Mouse (Mus musculus) left cerebral cortex, postnatal 4 days (tissue): ENCODE data around the gene Ppp2r3a. TPM values are rescaled to one million over a fixed set of nuclear protein-coding genes. Genes with fewer than 3 reads are reported as not detected.

Source experiments
- DNase-seq: peaks from one replicate; pipeline ENCODE4 v3.0.0-alpha.2; 2022
- intact Hi-C: fragments of 180-260 bp; cut with DNase I; formaldehyde crosslinking; loops from one replicate; pipeline ENCODE4 v1.15.1; 2025
- total RNA-seq, 2 experiments: library from RNA; stranded (reverse); gene quantifications; 2 replicates each; pipeline ENCODE4 v1.2.3; 2021

The Ppp2r3a gene
- 10 to 100 TPM; 49.8 to 52.4 TPM for total RNA-seq

GRCm38 (mm10) chr9:101251644-101252337 lies at the start of gene Ppp2r3a:
Gene Ppp2r3a (minus strand): TSS chr9:101251795.
- intact Hi-C loops, result no loop called here
- DNase-seq, result peak; percentile 99

- no peak for DNase-seq
- intact Hi-C loops, result loop anchor here (10.0 kb wide), 1 partner anchor 116 kb away; no protein-coding TSS in a partner anchor
These were observed 48.9 kb upstream of the Ppp2r3a start for GRCm38 (mm10) chr9:101300441-101300935.

DNA sequence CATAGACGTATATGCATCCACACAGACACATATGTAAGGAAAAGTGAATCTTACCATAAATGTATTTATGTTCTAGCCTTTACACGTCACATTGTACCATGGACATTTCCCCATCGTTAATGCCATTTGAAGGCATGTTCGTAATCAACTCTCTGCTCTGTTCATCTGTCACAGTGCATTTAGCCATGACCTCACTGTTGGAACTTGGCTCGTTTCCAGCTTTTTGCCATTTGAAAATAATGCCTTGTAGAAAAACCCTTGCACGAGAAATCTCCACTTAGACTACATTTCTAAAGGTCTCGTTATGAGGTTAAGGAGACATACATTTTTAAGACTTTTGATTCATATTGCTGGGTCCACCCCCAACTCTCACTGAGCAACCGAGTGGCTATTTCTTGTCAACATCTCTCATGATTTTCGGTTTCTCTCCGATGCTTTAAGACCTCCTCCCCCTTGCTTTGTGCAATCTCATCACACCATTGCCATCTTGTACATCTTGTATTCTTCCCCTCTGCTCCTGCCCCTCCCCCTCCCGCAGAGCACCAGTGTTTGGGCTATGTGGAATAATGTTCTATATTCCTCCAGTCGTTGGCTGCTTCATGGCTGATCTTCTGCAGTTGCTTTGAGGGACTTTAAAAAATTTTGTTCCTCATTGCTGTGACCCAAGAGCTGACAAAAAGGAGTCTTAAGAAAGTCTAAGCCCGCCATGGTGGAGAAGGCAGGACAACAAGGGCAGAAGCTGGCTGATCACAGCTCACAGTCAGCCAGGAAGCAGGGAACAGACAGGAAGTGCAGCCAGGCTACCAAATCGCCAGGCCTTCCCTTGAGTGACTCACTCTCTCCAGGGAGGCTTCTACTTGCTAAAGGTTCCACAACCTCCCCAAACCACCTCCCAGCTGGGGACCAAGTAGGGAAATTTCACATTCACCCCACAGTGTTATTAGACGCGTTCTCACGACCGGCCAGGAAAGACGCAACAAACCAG lies 40.4 kb upstream of the Ppp2r3a start:
- intact Hi-C loops, result no loop called here
- peak; percentile 59 for DNase-seq

DNA sequence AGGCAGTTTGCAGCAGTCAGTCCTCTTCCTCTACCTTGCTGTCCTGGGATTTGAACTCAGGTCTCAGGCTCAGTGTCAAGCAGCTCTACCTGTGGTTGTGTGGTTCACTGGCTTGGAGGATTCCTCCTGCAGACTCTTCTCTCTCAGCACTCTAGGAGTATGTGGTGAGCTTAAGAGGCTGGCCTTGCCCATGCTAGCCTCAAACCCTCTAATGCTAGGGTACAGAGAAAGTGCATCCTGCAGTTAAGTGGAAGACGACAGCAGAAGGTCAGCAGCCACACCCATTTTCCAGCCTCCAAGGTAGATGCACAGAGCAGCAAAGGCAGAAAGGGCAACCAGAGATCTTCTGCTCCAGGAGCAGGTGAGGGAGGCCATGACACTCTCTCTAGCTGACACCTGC lies 39.3 kb upstream of the Ppp2r3a start:
- DNase-seq, result no peak
- intact Hi-C loops, result no loop called here

DNA sequence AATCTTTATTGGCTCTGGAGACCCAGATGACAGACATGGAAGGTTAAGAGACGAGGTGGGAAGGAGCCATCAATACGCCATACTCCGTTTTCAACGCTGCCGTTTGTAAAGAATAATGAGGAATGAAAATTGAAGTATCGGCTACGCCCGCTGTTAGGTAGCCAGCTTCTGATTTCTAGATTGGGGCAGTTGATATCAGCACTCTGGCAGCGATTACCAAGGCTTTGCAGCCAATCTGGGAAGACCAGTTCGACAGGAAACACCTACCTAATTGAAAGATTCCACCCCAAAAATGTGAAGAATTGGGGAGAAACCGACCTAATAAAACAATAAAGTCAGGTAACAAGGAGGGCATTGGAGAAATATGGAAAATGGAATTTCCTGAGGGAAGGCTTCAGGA lies 38.2 kb upstream of the Ppp2r3a start:
- DNase-seq, result no peak
- intact Hi-C loops, result no loop called here

GRCm38 (mm10) chr9:101288901-101289647 lies 37.5 kb upstream of the Ppp2r3a start:
- intact Hi-C loops, result no loop called here

GRCm38 (mm10) chr9:101286766-101287165 lies 35.2 kb upstream of the Ppp2r3a start:
- intact Hi-C loops, result no loop called here
- no peak for DNase-seq

More at GRCm38 (mm10) chr9:101288901-101289647, 37.5 kb upstream of the Ppp2r3a start:
- DNase-seq, result no peak

- intact Hi-C loops, result no loop called here
- no peak for DNase-seq
These were observed 32.5 kb upstream of the Ppp2r3a start for GRCm38 (mm10) chr9:101284049-101284448.

GRCm38 (mm10) chr9:101282651-101283050 lies 31.1 kb upstream of the Ppp2r3a start:
- DNase-seq, result no peak
- intact Hi-C loops, result no loop called here

GRCm38 (mm10) chr9:101281906-101282305 lies 30.3 kb upstream of the Ppp2r3a start:
- no peak for DNase-seq
- intact Hi-C loops, result no loop called here

DNA sequence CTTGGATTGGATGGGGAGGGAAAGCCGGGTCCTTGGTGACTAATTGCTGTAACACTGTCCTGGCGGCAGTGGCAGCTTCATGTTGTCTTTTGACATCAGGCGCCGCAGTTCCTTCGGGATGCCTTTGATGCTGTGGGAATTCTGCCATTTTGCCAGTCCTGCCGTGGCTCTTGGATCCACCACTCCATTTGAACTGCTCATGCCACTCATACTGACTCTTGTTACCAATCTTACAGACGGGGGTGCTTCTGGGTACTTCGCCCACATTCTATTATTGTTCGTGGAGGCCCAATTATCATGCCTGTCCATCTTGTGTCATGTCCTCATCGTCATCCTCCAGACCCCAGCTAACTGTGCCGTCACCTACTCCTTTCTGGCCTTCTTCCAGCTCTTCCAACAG lies 29.7 kb upstream of the Ppp2r3a start:
- peak; percentile 39 for DNase-seq
- intact Hi-C loops, result no loop called here

DNA sequence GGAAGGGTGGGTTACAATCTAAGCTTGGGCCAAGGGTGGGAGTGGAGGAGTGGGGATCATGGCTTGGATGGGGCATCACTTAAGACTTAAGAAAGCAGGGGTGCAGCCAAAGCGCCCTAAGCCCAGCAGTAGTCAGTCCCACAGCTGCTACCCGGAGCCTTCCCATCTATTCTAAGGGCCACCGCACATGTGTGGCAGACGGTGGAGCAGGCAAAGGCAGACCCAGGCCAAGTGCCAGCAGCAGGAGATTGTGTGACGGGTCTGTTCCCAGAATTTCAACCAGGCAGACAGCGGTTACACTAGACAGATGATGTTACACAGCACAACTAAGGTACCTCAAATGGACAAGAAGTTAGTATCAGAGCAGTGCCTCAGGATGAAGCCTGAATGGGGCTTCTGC lies 29.3 kb upstream of the Ppp2r3a start:
- intact Hi-C loops, result no loop called here

DNA sequence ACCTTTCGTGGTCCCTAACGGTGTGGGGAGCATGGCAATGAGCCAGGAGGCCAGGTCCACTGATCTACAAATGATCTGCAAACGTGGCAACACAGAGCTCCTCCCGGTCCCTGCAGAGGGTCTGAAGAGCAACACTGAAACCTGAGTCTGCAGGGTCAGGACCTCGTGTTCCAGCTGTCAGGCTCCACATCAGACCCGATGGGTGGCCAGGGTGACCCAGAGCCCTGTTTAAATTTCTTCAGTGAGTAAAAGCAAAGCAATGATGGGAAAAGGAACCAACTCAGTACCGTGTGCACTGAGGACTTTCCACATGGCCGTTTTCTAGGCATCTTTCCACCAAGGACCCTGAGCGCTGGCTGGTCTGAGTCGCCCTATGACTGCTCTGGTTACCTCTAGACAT lies 28.6 kb upstream of the Ppp2r3a start:
- no peak for DNase-seq
- intact Hi-C loops, result no loop called here

More for the DNA sequence above, 29.3 kb upstream of the Ppp2r3a start:
- DNase-seq, result peak; percentile 41

GRCm38 (mm10) chr9:101272715-101273114 lies 21.1 kb upstream of the Ppp2r3a start:
- intact Hi-C loops, result no loop called here
- DNase-seq, result no peak

DNA sequence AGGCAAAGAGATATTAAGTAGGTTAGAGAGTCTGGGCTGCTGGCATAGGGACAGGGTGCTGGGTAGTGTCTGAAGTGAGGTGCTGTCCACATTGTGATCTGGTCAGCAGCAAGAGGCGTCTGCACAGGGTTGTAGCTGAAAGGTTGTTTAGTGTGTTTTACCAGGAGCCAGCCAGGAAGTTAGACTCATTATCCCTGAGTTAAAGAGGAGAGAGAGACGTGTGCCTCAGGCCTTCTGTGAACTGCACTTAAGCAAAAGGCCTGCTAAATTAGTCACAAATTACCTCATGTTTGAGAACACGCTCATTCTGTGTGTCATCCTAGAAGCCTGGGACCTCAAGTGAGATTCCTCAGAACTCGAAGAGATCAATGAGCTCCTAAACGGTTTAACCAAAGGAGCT lies 18.4 kb upstream of the Ppp2r3a start:
- intact Hi-C loops, result no loop called here
- DNase-seq, result no peak

GRCm38 (mm10) chr9:101266043-101266442 lies 14.4 kb upstream of the Ppp2r3a start:
- DNase-seq, result no peak
- intact Hi-C loops, result no loop called here

DNA sequence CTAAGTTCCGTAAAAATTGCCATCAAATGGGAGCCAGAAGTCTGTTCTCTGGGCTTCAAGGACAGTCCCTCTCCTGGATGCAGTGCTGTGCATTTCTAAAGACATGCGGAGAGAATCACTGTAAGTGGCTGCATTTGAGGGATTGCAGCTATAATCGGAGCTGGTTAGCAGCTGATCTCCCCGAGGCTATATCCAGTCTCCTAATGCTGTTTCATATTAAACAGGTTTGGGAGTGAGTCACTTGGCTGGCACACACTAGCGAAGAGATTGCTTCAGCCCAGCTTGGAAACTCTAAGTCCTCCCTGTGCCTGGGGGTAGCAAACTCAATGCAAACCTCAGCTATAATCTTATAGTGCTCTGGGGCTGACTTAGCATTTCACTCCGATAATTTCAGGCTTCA lies 14.0 kb upstream of the Ppp2r3a start:
- DNase-seq, result no peak
- intact Hi-C loops, result no loop called here

- intact Hi-C loops, result no loop called here
These were observed 11.2 kb upstream of the Ppp2r3a start for GRCm38 (mm10) chr9:101262815-101263214.

DNA sequence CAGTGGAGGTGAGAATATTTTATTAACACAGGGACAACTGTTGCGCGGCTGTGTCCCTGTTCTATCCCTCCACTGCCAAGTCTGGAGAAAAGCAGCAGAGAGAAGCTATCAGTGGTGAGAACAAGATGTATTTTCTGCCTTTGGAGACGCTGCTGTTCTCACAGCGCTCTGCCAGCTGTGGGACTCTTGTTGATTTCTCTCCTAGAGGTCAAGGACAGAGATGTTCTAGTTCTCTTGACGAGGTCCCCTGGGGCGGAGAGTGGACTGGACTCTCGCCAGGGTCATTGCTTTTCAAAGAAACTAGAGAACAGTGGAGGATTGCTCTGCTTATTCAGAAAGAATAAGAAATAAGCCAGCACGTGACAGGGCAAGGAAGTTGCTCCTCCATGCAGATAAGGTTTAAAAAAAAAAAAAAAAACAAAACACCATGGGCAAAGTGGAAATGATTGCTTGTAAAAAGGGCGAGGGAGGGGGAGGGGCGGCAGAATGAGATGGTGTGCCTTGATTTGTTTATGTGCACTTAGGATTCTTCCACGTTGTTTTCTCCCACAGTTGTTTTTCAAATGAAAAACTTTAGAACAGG lies 10.5 kb upstream of the Ppp2r3a start:
- DNase-seq, result peak; percentile 22
- intact Hi-C loops, result no loop called here

More at GRCm38 (mm10) chr9:101262815-101263214, 11.2 kb upstream of the Ppp2r3a start:
- no peak for DNase-seq

- DNase-seq, result no peak
- intact Hi-C loops, result no loop called here
These were observed 9.8 kb upstream of the Ppp2r3a start for GRCm38 (mm10) chr9:101261443-101261842.
